Mouse (Mus musculus) megakaryocyte progenitor cell, adult 5-6 weeks (primary cell): ENCODE results near the gene P2ry4. TPM values are rescaled to one million over a fixed set of nuclear protein-coding genes. Genes with fewer than 3 reads are reported as not detected.
A peak's percentile ranks its signal among the peaks of the same experiment; 100 is the strongest.

ENCODE experiments used
- ATAC-seq: replicated peaks from 2 replicates; pipeline ENCODE4 v1.8.0; 2016; ENCODE audit warnings: mild to moderate bottlenecking, moderate TSS enrichment, inconsistent platforms; ENCODE audit not compliant: poor library complexity
- total RNA-seq, 2 experiments: library from RNA; stranded (forward) in 1 of 2; stranded (reverse) in 1 of 2; fragments of 157-497, 149-512 nt in 1 of 2; fragments of 200-1000 nt in 1 of 2; gene quantifications; 2 replicates each; pipeline versions ENCODE4 v1.2.3 to v1.2.4; 2015 to 2017

Gene P2ry4
- total RNA-seq (2015) (not detected in 2 replicates), total RNA-seq (2017) (not detected in 2 replicates)

GRCm38 (mm10) chrX:100594791-100595190 is at the start of gene P2ry4:
TSS of gene P2ry4 (minus strand) at chrX:100594869.
- ATAC-seq, result no peak

GRCm38 (mm10) chrX:100638477-100638876 is 43.8 kb upstream of the P2ry4 start:
- ATAC-seq, result peak; percentile 70

GRCm38 (mm10) chrX:100629076-100629475 is 34.4 kb upstream of the P2ry4 start:
- no peak for ATAC-seq

- ATAC-seq, result peak; percentile 99
Measured at GRCm38 (mm10) chrX:100625802-100626793, 31.4 kb upstream of the P2ry4 start, which contains the start of gene Pdzd11. TSS of gene Pdzd11 (minus strand) at chrX:100626568.

- ATAC-seq, result no peak
Measured at GRCm38 (mm10) chrX:100625546-100625801, 30.8 kb upstream of the P2ry4 start, which contains the start of gene Kif4. TSS of gene Kif4 (plus strand) at chrX:100625737.

- no peak for ATAC-seq
Measured at GRCm38 (mm10) chrX:100625146-100625545, 30.5 kb upstream of the P2ry4 start.

GRCm38 (mm10) chrX:100624242-100624641 is 29.6 kb upstream of the P2ry4 start:
- peak; percentile 5; the same call in 1 of the 2 replicates for ATAC-seq

GRCm38 (mm10) chrX:100621366-100621765 is 26.7 kb upstream of the P2ry4 start:
- ATAC-seq, result no peak

- no peak for ATAC-seq
Measured at GRCm38 (mm10) chrX:100618488-100618887, 23.8 kb upstream of the P2ry4 start.

- ATAC-seq, result no peak
Measured at GRCm38 (mm10) chrX:100605314-100605713, 10.6 kb upstream of the P2ry4 start, which contains the start of gene Arr3. TSS of gene Arr3 (plus strand) at chrX:100605497.

GRCm38 (mm10) chrX:100599755-100600154 is 5.1 kb upstream of the P2ry4 start:
- no peak for ATAC-seq

- ATAC-seq, result no peak
Measured at GRCm38 (mm10) chrX:100597439-100597838, 2.8 kb upstream of the P2ry4 start.

- no peak for ATAC-seq
Measured at GRCm38 (mm10) chrX:100571951-100572350, 22.7 kb downstream of the P2ry4 start, which contains the start of gene Awat1. TSS of gene Awat1 (plus strand) at chrX:100572251.

- ATAC-seq, result no peak
Measured at GRCm38 (mm10) chrX:100565696-100566095, 29.0 kb downstream of the P2ry4 start.

GRCm38 (mm10) chrX:100556026-100556425 is 38.6 kb downstream of the P2ry4 start:
- ATAC-seq, result peak; percentile 64

Other genes starting within 250 kb of the P2ry4 start
- gene Otud6a, start 165.9 kb downstream of the P2ry4 start, total RNA-seq (2015), result not detected in 2 replicates
- gene Otud6a, start 165.9 kb downstream of the P2ry4 start, total RNA-seq (2017), result not detected in 2 replicates
- 1.2 and 1.9 TPM in 2 replicates for gene Awat2, start 152.2 kb downstream of the P2ry4 start, total RNA-seq (2015)
- 0.71 and 0.84 TPM in 2 replicates for gene Awat2, start 152.2 kb downstream of the P2ry4 start, total RNA-seq (2017)
- gene Igbp1, start 100.6 kb downstream of the P2ry4 start, total RNA-seq (2015), result 85.4 and 95.5 TPM in 2 replicates
- 113 and 116 TPM in 2 replicates for gene Igbp1, start 100.6 kb downstream of the P2ry4 start, total RNA-seq (2017)
- gene Dgat2l6, start 70.0 kb downstream of the P2ry4 start, total RNA-seq (2015), result not detected in 2 replicates
- not detected in 2 replicates for gene Dgat2l6, start 70.0 kb downstream of the P2ry4 start, total RNA-seq (2017)
- gene Awat1, start 22.6 kb downstream of the P2ry4 start, total RNA-seq (2015), result not detected in 2 replicates
- gene Awat1, start 22.6 kb downstream of the P2ry4 start, total RNA-seq (2017), result not detected in 2 replicates
- gene Arr3, start 10.6 kb upstream of the P2ry4 start, total RNA-seq (2015), result not detected in 2 replicates
- gene Arr3, start 10.6 kb upstream of the P2ry4 start, total RNA-seq (2017), result not detected in 2 replicates
- gene Kif4, start 30.9 kb upstream of the P2ry4 start, total RNA-seq (2015), result 29.9 and 34.5 TPM in 2 replicates
- gene Kif4, start 30.9 kb upstream of the P2ry4 start, total RNA-seq (2017), result 39.4 and 39.9 TPM in 2 replicates
- 59.2 and 69.1 TPM in 2 replicates for gene Pdzd11, start 31.7 kb upstream of the P2ry4 start, total RNA-seq (2015)
- 27.6 and 34.6 TPM in 2 replicates for gene Pdzd11, start 31.7 kb upstream of the P2ry4 start, total RNA-seq (2017)
- gene Gdpd2, start 135.0 kb upstream of the P2ry4 start, total RNA-seq (2015), result 0.05 TPM in 1 of 2 replicates, not detected in the other
- 0.04 TPM in 1 of 2 replicates, not detected in the other for gene Gdpd2, start 135.0 kb upstream of the P2ry4 start, total RNA-seq (2017)
- 3.7 and 4.6 TPM in 2 replicates for gene Dlg3, start 172.9 kb upstream of the P2ry4 start, total RNA-seq (2015)
- gene Dlg3, start 172.9 kb upstream of the P2ry4 start, total RNA-seq (2017), result 3.0 and 5.0 TPM in 2 replicates